Mouse (Mus musculus) small intestine, adult 2 months (tissue): ENCODE measurements around the gene Mras.

ENCODE experiments used
- CTCF ChIP-seq: fragments of 200-500 bp; IDR thresholded peaks from 2 replicates; pipeline ENCODE4 v1.5.1; 2012; ENCODE audit warnings: low read depth, mild to moderate bottlenecking, control low read depth, inconsistent platforms, low read length, moderate library complexity, mixed read lengths; ENCODE audit not compliant: insufficient replicate concordance, insufficient read length; ENCODE audit errors: extremely low read depth
- POLR2A ChIP-seq: fragments of 200-500 bp; IDR thresholded peaks from 2 replicates; pipeline ENCODE4 v1.6.1; 2012; ENCODE audit warnings: low read depth, mild to moderate bottlenecking, control low read depth, inconsistent platforms, low read length, moderate library complexity

DNA sequence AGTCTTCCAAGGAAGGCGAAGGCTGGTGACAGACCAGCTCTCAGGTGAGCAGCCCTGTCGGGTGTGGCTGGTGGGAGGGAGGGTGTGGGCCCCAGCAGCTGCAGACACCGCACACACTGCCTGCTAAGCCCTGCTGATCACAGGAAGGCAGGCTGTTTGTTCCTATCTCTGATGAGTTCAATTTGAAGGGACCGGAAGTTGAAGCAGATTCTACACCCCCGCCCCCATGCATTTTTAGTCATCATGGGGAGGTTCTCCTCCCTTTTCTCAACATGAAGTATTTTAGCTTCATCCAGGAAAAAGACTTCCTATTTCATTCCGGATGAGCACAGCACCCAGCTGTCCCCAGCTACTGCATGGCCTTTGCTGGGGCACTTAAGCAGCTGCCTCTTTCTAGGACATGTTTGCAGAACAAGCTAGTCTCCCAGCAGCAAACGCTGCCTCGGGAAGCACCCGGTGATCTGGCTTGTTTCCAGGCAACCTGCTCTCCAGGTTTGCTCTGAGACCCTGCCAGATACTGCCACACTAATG, 42.1 kb upstream of the Mras start:
- TF ChIP-seq CTCF, result no peak
- no peak for TF ChIP-seq POLR2A
